Mouse (Mus musculus) heart, adult 9 months (tissue): ENCODE results near the gene Maml3.

Source experiments
- DNase-seq, 2 experiments: peaks; one replicate each; pipeline ENCODE4 v3.0.0; 2022; ENCODE audit warnings: low spot score in 2 of 2

Gene Maml3

GRCm38 (mm10) chr3:52090230-52090873 lies 14.5 kb downstream of the Maml3 start:
- no peak for DNase-seq

- peak; percentile 94 for DNase-seq
These were observed 16.2 kb downstream of the Maml3 start for GRCm38 (mm10) chr3:52088458-52089341.

GRCm38 (mm10) chr3:52087636-52088280 lies 17.1 kb downstream of the Maml3 start:
- DNase-seq = no peak

GRCm38 (mm10) chr3:52078763-52079162 lies 26.1 kb downstream of the Maml3 start:
- DNase-seq = no peak

- no peak for DNase-seq
These were observed 30.9 kb downstream of the Maml3 start for GRCm38 (mm10) chr3:52073959-52074358.

GRCm38 (mm10) chr3:52071996-52072395 lies 32.9 kb downstream of the Maml3 start:
- no peak for DNase-seq

- no peak for DNase-seq
These were observed 34.8 kb downstream of the Maml3 start for GRCm38 (mm10) chr3:52070163-52070478.

- peak; percentile 80 to 82 for DNase-seq
These were observed 35.3 kb downstream of the Maml3 start for GRCm38 (mm10) chr3:52069304-52070162.

- no peak for DNase-seq
These were observed 36.0 kb downstream of the Maml3 start for GRCm38 (mm10) chr3:52068885-52069284.

- no peak for DNase-seq
These were observed 37.7 kb downstream of the Maml3 start for GRCm38 (mm10) chr3:52067181-52067580.

GRCm38 (mm10) chr3:52066142-52066541 lies 38.7 kb downstream of the Maml3 start:
- DNase-seq = no peak

- DNase-seq = no peak
These were observed 41.6 kb downstream of the Maml3 start for GRCm38 (mm10) chr3:52063261-52063655.

- DNase-seq = no peak
These were observed 42.3 kb downstream of the Maml3 start for GRCm38 (mm10) chr3:52062389-52063260.

- no peak for DNase-seq
These were observed 43.1 kb downstream of the Maml3 start for GRCm38 (mm10) chr3:52061472-52062388.

GRCm38 (mm10) chr3:52060886-52061285 lies 44.0 kb downstream of the Maml3 start:
- DNase-seq = no peak

- no peak for DNase-seq
These were observed 53.1 kb downstream of the Maml3 start for GRCm38 (mm10) chr3:52051801-52052200.

- DNase-seq = peak in 1 of 2 experiments; percentile 34
These were observed 56.8 kb downstream of the Maml3 start for GRCm38 (mm10) chr3:52048082-52048481.

GRCm38 (mm10) chr3:52047537-52047936 lies 57.3 kb downstream of the Maml3 start:
- peak in 1 of 2 experiments; percentile 19 for DNase-seq

- peak; percentile 97 to 98 for DNase-seq
These were observed 57.9 kb downstream of the Maml3 start for GRCm38 (mm10) chr3:52046895-52047372.
